Mouse (Mus musculus) E14TG2a.4 (cell line): ENCODE data around the gene Foxn3.

ENCODE experiments used
- CTCF ChIP-seq: conservative IDR thresholded peaks from 2 replicates; pipeline ENCODE4 v1.5.1; 2014; ENCODE audit warnings: low read length
- NANOG ChIP-seq: IDR thresholded peaks from 2 replicates; pipeline ENCODE4 v1.6.1; 2014; ENCODE audit warnings: borderline replicate concordance, low read length, mixed read lengths
- POU5F1 ChIP-seq: IDR thresholded peaks from 2 replicates; pipeline ENCODE4 v1.6.1; 2014; ENCODE audit warnings: low read length, borderline replicate concordance

DNA sequence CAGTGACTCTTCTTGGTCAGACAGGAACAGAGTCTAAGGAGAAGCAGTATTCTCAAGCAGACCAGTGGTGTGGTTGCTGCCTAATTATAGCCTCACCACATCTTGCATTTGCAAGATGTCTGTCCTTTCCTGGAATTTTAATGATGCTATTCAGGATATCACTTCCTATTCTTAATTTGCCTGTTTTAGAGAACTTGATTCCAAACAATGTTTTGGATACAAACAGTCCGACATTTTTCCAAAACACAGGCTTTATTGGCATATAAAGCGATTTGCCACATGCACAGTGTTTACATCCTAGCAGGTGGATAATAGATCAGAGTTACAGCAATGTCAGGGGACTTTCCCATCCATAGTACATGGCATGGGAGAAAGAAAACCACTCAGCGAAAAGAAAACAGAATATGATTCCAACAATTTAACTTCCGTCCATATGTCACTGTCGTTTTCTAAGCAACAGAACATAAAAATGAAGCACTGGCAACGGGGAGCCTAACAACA lies 18.1 kb downstream of the Foxn3 start:
- TF ChIP-seq CTCF: no peak
- no peak for TF ChIP-seq NANOG
- TF ChIP-seq POU5F1: no peak
